ENCODE assay signal across 13 mouse cellular contexts in the genomic region with DNA sequence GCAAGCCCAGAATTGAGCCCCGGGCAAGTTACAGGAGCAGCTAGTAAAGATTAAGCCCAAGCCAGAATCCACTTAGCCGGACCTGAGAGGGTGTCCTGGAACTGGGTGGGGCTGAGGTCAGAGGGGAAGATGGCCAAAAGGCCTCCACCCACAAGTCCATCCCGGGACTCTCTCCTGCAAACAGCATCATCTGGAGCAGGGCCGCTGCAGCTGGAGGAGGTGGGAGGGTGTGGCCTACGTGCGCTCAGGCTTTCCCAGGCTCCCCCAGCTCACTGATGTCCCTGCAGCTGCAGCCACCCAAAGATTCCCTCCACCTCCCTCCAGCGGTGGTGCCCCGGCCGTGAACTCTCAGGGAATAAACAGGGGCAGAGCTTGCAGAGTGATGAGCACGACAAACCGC.
DNase-seq lines count a peak whose midpoint lies in the region; ATAC-seq lines count a peak whose summit lies in the region.
"Had no signal": no experiment of that assay in that cellular context is flagged by ENCODE, and none has a peak within 500 bp of the region (broad histone marks: within the 10 kb centered on the region; RNA-seq: fewer than 3 reads in every experiment).

No protein-coding gene starts in this region.

- H3K36me3 ChIP-seq in lung, embryonic 15.5 days: no peaks in the 10 kb centered on the region
- no peaks in the 10 kb centered on the region for H3K36me3 ChIP-seq in embryonic facial prominence, embryonic 14.5 days (ENCODE audit: control insufficient read depth, insufficient read depth, low read length)
- H3K36me3 ChIP-seq in limb, embryonic 11.5 days (ENCODE audit: control insufficient read depth, insufficient read depth, low read length): no peaks in the 10 kb centered on the region

- no peaks in the 10 kb centered on the region for H3K27me3 ChIP-seq in lung, embryonic 15.5 days
- H3K27me3 ChIP-seq in embryonic facial prominence, embryonic 14.5 days (replicated peaks; ENCODE audit: control insufficient read depth, insufficient read depth, low read length): no peaks in the 10 kb centered on the region
- no peaks in the 10 kb centered on the region for H3K27me3 ChIP-seq in limb, embryonic 11.5 days (ENCODE audit: control insufficient read depth, insufficient read depth, low read length)

- no peaks in the 10 kb centered on the region for H3K9me3 ChIP-seq in lung, embryonic 15.5 days
- H3K9me3 ChIP-seq in embryonic facial prominence, embryonic 14.5 days (ENCODE audit: control insufficient read depth, low read length): no peaks in the 10 kb centered on the region
- H3K9me3 ChIP-seq in limb, embryonic 11.5 days (ENCODE audit: control insufficient read depth, low read length): no peaks in the 10 kb centered on the region

- DNase-seq in lung, postnatal 14 days: no peak
- DNase-seq in embryo, embryonic 10.5 days (ENCODE audit: low spot score): peak; percentile 33
- DNase-seq in embryonic facial prominence, embryonic 14.5 days (ENCODE audit: low spot score): no peak
- DNase-seq in limb, embryonic 11.5 days (ENCODE audit: low spot score): peak; percentile 45
- no peak for DNase-seq in spleen, postnatal 36 days (ENCODE audit: low spot score in 2 of 2)
- no peak for DNase-seq in cerebellum, postnatal 25 days
- no peak for DNase-seq in c-Kit-positive CD71-positive TER-119-positive erythroid progenitor cells, embryonic 14.5 days (ENCODE audit: low spot score)
- DNase-seq: adrenal gland, postnatal 14 days; cerebellum, adult 2 months had no signal

- H3K9ac ChIP-seq in lung, embryonic 15.5 days: no peak overlapping the region
- H3K9ac ChIP-seq in embryonic facial prominence, embryonic 14.5 days (ENCODE audit: low read depth, low read length): 0 out of 2 replicates have a peak overlapping the region, but pooled peaks have one; percentile 14
- no peak overlapping the region for H3K9ac ChIP-seq in limb, embryonic 11.5 days (ENCODE audit: low read length)

- no peak overlapping the region for H3K4me2 ChIP-seq in lung, embryonic 15.5 days
- H3K4me2 ChIP-seq in embryonic facial prominence, embryonic 14.5 days (ENCODE audit: low read depth, low read length): no peak overlapping the region
- H3K4me2 ChIP-seq in limb, embryonic 11.5 days (ENCODE audit: low read depth, severe bottlenecking): no peak overlapping the region

- peaks cover 15% of the 10 kb centered on the region; the same call in 1 of the 2 replicates for H3K4me1 ChIP-seq in lung, embryonic 15.5 days
- H3K4me1 ChIP-seq in embryonic facial prominence, embryonic 14.5 days (ENCODE audit: control insufficient read depth, insufficient read depth, low read length): peaks cover 12% of the 10 kb centered on the region; the same call in 1 of the 2 replicates
- peaks cover 10% of the 10 kb centered on the region; the same call in 1 of the 2 replicates for H3K4me1 ChIP-seq in limb, embryonic 11.5 days (ENCODE audit: control insufficient read depth, insufficient read depth, low read length)

- peak; percentile 13; the same call in 1 of the 2 replicates for ATAC-seq in lung, embryonic 15.5 days (ENCODE audit: borderline replicate concordance, extremely low read depth, low FRiP score, low TSS enrichment)
- ATAC-seq in embryonic facial prominence, embryonic 14.5 days (ENCODE audit: low read depth): peak; percentile 48; the same call in 1 of the 2 replicates
- no peak for ATAC-seq in limb, embryonic 11.5 days (ENCODE audit: insufficient number of reproducible peaks, low FRiP score, low TSS enrichment, low read depth)
- ATAC-seq: inflammation-experienced regulatory T-cells, adult 6 months had no signal

- no peak overlapping the region for H3K27ac ChIP-seq in lung, embryonic 15.5 days
- H3K27ac ChIP-seq in embryonic facial prominence, embryonic 14.5 days (replicated peaks; ENCODE audit: low read depth, low read length): no peak overlapping the region
- H3K27ac ChIP-seq in limb, embryonic 11.5 days (replicated peaks; ENCODE audit: low read depth, low read length): no peak overlapping the region
- H3K27ac ChIP-seq: macrophage had no signal

- H3K4me3 ChIP-seq in lung, embryonic 15.5 days: no peak overlapping the region
- H3K4me3 ChIP-seq in embryonic facial prominence, embryonic 14.5 days (ENCODE audit: low read depth, low read length): no peak overlapping the region
- no peak overlapping the region for H3K4me3 ChIP-seq in limb, embryonic 11.5 days (ENCODE audit: low read depth, low read length)
- H3K4me3 ChIP-seq: erythroblast, embryonic 14.5 days had no signal

- WGBS in lung, embryonic 15.5 days: 11% methylated on average over 11 of the region's 11 CpGs
- WGBS in embryonic facial prominence, embryonic 14.5 days: 13% methylated on average over 7 of the region's 11 CpGs
- 13% methylated on average over 11 of the region's 11 CpGs for WGBS in limb, embryonic 11.5 days

Comparison
In these comparisons a context has a peak if more than half of its experiments do, and no peak if none do; other contexts are left out.
1. DNase-seq: peak in embryo, embryonic 10.5 days (single experiment) and limb, embryonic 11.5 days (single experiment); none in lung, postnatal 14 days (single experiment), embryonic facial prominence, embryonic 14.5 days (single experiment), spleen, postnatal 36 days (0 of 2), cerebellum, postnatal 25 days (0 of 2) and c-Kit-positive CD71-positive TER-119-positive erythroid progenitor cells, embryonic 14.5 days (single experiment).